Mouse (Mus musculus) urinary bladder, postnatal 25 days (tissue): Measurements from ENCODE around the gene Sdk2.

Experiments
- DNase-seq: peaks from one replicate; pipeline ENCODE4 v3.0.0; 2022; ENCODE audit warnings: low spot score

Sdk2 gene

DNA sequence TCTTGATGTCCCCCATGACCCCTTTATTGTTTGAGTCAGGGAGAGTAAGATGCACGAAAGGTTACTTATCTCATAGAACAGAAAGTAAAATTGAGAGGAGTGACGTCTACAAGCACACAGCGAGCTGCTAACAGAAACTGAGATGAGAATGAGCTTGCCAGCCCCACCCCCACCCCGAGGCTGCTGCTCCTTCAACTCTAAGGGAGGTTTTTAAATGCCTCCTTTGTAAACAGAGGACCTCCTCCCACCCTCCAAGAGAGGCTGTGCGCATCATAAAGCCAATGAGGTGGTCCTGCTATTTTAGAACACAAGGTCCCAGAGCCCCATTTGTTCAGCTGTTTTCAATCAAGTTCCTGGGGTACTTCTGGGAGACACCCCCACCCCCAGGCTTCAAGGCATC, 303.4 kb downstream of the Sdk2 start:
- DNase-seq, result no peak

DNA sequence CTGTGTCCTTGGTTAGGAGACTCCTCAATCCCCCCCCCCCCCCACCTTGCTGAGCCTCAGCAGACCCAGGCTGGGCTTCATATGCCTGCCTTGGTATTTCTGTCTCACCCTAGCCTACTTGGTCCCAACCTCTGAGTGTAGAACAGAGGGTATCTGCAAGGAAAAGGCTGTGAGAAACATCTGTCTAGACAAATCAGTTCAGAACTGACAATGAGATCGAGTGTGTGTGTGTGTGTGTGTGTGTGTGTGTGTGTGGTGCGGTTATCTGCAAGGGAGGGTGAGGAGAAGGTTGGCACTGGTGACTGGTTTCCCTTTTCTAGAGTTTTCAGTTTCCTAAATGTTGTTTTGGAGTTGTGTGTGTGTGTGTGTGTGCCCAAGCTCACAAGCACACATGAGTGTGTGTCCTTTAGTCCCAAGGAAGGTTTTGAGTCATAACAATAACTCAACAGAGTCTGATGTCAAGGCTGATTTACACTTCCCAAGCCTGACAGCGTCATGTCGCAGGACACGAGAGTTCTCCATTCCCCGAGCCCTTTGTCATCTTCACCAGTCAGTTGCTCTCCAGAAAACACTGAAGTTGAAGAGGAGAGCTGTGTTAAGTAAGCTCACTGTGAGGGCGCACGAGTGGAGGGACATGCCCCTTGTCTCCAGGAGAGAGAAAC, 304.6 kb downstream of the Sdk2 start:
- DNase-seq, result no peak

- DNase-seq, result no peak
These were observed 305.2 kb downstream of the Sdk2 start for GRCm38 (mm10) chr11:113761646-113762045.

- no peak for DNase-seq
These were observed 306.4 kb downstream of the Sdk2 start for GRCm38 (mm10) chr11:113760476-113760875.

DNA sequence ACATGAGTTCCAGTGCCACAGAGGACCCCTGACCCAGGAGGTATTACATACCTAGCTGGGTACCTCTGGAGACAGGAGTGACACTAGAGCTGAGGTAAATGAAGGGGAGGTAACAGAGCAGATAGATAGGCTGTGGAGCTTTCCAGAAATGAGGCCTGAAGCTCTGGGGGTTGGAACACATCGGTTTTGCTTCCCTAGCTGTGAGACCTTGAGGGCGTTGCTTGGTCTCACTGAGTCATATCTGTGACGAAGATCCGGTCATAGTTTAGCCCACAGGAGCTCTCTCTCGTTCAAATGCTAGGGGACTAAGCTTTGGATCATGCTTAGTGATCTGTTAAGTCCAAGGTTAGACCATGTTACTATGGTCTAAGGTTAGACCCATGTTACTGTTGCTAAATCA, 308.0 kb downstream of the Sdk2 start:
- DNase-seq, result no peak

- no peak for DNase-seq
These were observed 310.3 kb downstream of the Sdk2 start for GRCm38 (mm10) chr11:113756578-113756977.

DNA sequence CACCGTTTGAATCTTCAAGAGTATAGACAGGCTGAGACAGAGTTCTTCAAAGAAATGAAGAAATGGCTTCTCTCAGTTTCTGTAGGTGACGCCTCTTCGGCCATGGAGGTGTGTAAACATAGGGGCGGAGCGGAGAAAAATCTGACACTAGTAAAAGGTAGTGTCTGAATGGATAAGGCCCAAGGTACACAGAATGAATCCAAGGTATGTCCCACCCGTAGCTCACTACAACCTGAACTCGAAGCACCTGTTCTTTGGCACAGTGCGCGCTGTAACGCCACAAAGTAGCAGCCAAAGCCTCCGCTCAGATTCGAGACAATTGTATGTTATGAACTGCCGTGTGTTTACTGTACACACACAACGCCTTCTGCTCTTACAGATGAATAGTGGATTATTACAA, 311.0 kb downstream of the Sdk2 start:
- DNase-seq, result no peak

- no peak for DNase-seq
These were observed 312.0 kb downstream of the Sdk2 start for GRCm38 (mm10) chr11:113754845-113755244.

GRCm38 (mm10) chr11:113752685-113753430, 314.0 kb downstream of the Sdk2 start:
- DNase-seq, result no peak

DNA sequence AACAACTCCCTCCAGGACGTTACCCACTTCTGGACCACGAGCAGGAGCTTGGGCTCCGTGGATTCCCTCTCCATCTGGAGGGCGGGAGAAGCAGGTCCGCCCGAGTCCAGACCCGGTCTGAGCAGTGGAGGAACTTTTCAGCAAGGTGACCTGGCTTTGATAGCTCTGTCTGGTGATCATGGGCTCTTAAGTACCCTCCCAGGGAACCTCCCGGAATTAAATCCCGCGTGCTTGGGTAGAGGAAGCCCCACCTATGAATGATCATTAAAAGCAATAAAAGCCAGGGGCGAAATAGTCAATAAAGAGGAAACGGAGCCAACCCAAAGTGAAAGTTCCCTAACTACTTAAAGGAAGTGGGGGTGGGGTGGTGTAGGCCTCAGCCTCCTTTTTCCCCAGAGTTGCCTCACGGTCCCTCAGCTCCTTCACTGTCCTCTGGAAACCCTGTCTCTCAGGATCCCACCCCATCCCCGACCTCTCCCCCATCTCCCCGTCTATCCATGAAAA, 314.6 kb downstream of the Sdk2 start:
- no peak for DNase-seq

DNA sequence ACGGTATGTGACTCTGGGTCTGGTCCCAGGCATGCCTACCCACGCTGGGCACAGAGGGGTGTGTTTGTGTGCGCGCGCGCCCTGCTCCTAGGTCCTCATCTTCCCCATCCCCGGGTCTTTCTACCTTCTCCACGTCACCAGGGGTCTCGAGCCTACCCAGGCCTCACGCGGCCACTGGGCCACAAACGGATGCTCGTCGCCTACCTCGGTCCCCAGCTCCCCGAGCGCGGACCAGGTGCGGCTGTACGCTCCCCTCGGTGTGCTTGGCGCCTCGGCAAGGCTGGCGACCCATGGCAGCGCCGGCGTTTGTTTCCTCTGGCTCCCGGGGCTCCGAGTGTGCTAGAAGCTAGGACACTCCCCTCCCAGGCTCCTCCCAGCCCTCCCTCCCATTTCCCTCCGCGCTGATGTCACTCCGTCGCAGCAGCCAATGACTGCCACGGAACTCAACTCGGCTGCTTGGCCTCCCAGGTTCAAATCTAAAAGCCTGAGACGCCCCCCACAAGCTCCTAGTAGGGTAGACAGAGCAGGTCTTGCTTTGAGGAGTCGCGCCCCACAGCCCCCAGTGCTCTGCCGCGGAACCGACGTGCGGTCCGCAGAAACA, 315.3 kb downstream of the Sdk2 start, which contains the start of gene Cdc42ep4:
Gene Cdc42ep4, minus strand, starts transcription at position 398 of the 601 bp plus-strand sequence.
- peak; percentile 60 for DNase-seq

- peak; percentile 67 for DNase-seq
These were observed 316.0 kb downstream of the Sdk2 start for GRCm38 (mm10) chr11:113750571-113751483.

DNA sequence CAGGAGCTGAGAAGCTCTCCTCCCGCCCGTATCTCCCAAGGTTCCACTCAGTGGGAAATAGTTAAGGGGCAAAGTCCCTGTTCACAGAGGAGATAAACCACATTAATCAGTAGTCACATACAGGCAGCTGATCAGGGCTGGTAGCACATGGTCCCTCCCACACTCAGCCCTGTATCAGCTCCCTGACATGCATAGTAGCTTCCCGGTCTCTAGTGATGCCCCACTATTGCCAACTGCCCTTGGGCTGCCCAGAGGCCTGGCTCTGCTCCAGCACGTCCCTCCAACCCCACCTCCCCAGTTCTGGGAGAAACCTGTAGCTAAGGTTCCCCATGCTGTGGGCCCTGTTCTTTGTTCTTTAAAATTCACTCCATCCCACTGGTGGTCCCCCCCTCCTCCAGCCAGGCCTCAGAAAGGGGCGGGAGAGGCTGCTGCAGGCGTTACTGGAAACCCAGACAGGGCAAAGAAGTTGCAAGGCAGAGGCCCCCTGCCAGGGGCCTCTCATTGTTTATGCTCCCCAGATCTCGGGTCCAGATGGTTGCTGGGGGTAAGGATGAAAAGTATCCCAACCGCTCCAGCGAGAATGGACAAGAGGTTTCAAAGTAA, 317.0 kb downstream of the Sdk2 start:
- no peak for DNase-seq

GRCm38 (mm10) chr11:113748797-113749521, 317.9 kb downstream of the Sdk2 start:
- DNase-seq, result peak; percentile 43

- no peak for DNase-seq
These were observed 319.0 kb downstream of the Sdk2 start for GRCm38 (mm10) chr11:113747725-113748380.

DNA sequence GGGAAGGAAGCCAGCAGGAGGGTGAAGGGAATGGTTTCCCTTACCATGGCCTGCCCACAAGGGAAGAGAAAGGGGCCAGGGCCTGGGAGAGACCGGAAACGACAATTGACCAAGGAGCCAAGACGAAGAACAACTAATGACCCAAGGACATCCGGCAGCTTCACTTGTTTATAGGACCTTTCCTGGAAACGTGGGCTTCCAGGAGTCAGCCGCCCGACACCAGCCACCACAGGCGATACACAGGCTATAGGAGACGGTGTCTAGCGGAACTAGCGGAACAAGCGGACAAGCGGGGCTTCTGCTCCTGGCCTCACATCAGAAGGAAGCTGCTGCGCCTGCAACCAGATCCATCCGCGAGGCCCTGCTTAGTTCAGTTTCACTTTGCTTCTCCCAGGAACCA, 319.8 kb downstream of the Sdk2 start:
- no peak for DNase-seq

DNA sequence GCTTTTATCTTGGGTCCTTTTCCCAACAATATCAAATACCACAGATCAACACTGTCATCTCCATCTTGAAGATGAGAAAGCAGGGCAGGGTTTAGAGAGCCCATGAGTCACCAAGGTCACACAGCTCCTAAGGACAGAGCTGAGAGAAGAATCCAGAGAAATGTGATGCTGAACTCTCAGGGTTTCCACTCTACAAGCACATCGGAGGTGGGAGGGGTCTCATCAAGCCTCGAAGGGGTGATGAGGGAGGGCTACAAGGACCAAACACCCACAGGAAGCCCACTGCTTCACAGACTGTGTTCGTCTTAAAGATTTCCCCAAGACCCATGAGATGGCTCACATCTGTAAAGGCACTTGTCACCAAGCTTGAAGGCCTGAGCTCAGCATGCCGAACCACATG, 320.9 kb downstream of the Sdk2 start:
- DNase-seq, result no peak

DNA sequence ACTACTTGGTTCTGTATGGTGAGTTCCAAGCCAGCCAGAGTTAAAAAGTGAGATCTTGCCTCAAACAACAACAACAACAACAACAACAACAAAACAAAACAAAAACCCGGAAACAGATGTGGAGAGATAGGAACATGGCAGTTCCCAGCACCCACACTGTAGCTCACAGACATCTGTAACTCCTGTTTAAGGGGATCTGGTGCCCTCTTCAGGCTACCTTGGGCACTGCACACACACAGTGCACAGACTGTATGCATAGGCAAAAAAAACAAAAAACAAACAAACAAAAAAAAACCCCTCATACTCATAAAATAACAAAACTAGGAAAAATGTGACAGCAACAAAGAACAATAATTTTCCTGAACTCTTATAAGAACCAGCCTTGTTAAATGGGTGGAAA, 323.8 kb downstream of the Sdk2 start:
- no peak for DNase-seq

GRCm38 (mm10) chr11:113740100-113740499, 326.7 kb downstream of the Sdk2 start:
- no peak for DNase-seq

DNA sequence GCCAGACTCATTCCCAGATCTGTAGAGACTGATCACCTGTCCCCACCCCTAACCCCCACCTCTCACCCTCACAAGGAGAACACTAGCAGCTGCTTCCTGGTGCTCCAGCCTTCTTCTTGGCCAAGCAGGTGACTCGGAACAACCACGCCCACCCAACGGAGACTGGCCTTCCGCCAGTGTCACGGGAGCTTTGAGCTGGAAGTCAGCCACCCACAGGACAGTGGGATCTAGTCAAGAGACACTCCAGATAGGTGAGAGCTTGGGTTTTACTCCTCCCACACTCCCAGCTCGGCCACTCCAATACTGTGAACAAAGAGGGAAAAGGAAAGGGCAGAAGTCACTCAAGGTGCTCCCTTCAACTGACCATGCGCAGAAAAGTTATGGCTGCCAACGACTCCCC, 327.6 kb downstream of the Sdk2 start:
- DNase-seq, result no peak
